Mouse (Mus musculus) G1E (cell line): ENCODE data around the gene 4930558K02Rik.

ENCODE experiments used
- CTCF ChIP-seq: IDR thresholded peaks from 2 replicates; pipeline ENCODE4 v1.5.1; 2012; ENCODE audit warnings: low read depth, low read length, inconsistent platforms, mixed read lengths
- GATA1 ChIP-seq: IDR thresholded peaks from 2 replicates; pipeline ENCODE4 v1.6.1; 2012; ENCODE audit warnings: borderline replicate concordance, low read length, inconsistent platforms, mixed read lengths
- GATA2 ChIP-seq: IDR thresholded peaks from 2 replicates; pipeline ENCODE4 v1.6.1; 2012; ENCODE audit warnings: low read depth, low read length, inconsistent platforms, borderline replicate concordance
- POLR2AphosphoS5 ChIP-seq: IDR thresholded peaks from 2 replicates; pipeline ENCODE4 v1.6.1; 2012; ENCODE audit warnings: low read depth, low read length, inconsistent platforms; ENCODE audit not compliant: insufficient replicate concordance
- TAL1 ChIP-seq: conservative IDR thresholded peaks from 2 replicates; pipeline ENCODE4 v1.6.1; 2012; ENCODE audit warnings: low read depth, low read length, inconsistent platforms, mixed read lengths

- TF ChIP-seq CTCF (no peak), GATA1 (no peak), POLR2AphosphoS5 (no peak), TAL1 (no peak), GATA2 (no peak)
Measured at GRCm38 (mm10) chr1:161957964-161958950, 21.2 kb downstream of the 4930558K02Rik start.
